Mouse (Mus musculus): ENCODE results near the gene Cald1. TPM values are rescaled to one million over a fixed set of nuclear protein-coding genes. Genes with fewer than 3 reads are reported as not detected.

The Cald1 gene
- polyA plus RNA-seq, 1 experiment from 2014 or later: 368 TPM

GRCm38 (mm10) chr6:34731007-34731406, 132.7 kb downstream of the Cald1 start:
- WGBS: 72% methylated on average over 6 of the region's 6 CpGs
- no peaks in the 10 kb centered on the region for H3K9me3 ChIP-seq (ENCODE audit: control insufficient read depth, low read depth, low read length)
- H3K36me3 ChIP-seq (ENCODE audit: control insufficient read depth, insufficient read depth, low read length): no peaks in the 10 kb centered on the region
- no peak overlapping the region for H3K4me3 ChIP-seq (ENCODE audit: low read depth, low read length)
- ATAC-seq (ENCODE audit: insufficient number of reproducible peaks, insufficient read depth, low FRiP score, low read depth): no peak
- no peak overlapping the region for H3K4me2 ChIP-seq (replicated peaks; ENCODE audit: low read depth, low read length)
- no peak overlapping the region for H3K27ac ChIP-seq (ENCODE audit: low read length)
- no peaks in the 10 kb centered on the region for H3K27me3 ChIP-seq (ENCODE audit: control insufficient read depth, insufficient read depth, low read length)
- H3K9ac ChIP-seq (replicated peaks; ENCODE audit: low read depth, low read length): no peak overlapping the region
- H3K4me1 ChIP-seq (ENCODE audit: control insufficient read depth, insufficient read depth, low read length): peaks cover 33% of the 10 kb centered on the region

- WGBS: 55% methylated on average over 9 of the region's 9 CpGs
- Histone ChIP-seq H3K27me3 (ENCODE audit: control insufficient read depth, insufficient read depth, low read length) (no peaks in the 10 kb centered on the region), H3K4me2 (replicated peaks; ENCODE audit: low read depth, low read length) (no peak overlapping the region), H3K36me3 (ENCODE audit: control insufficient read depth, insufficient read depth, low read length) (no peaks in the 10 kb centered on the region), H3K4me3 (ENCODE audit: low read depth, low read length) (no peak overlapping the region), H3K27ac (ENCODE audit: low read length) (no peak overlapping the region), H3K9ac (replicated peaks; ENCODE audit: low read depth, low read length) (no peak overlapping the region), H3K9me3 (ENCODE audit: control insufficient read depth, low read depth, low read length) (no peaks in the 10 kb centered on the region), H3K4me1 (ENCODE audit: control insufficient read depth, insufficient read depth, low read length) (peaks cover 29% of the 10 kb centered on the region; the same call in 1 of the 2 replicates)
- ATAC-seq (ENCODE audit: insufficient number of reproducible peaks, insufficient read depth, low FRiP score, low read depth): no peak
Observed at GRCm38 (mm10) chr6:34731529-34731928, 133.2 kb downstream of the Cald1 start.

- H3K27me3 ChIP-seq (ENCODE audit: control insufficient read depth, insufficient read depth, low read length): no peaks in the 10 kb centered on the region
- ATAC-seq (ENCODE audit: insufficient number of reproducible peaks, insufficient read depth, low FRiP score, low read depth): no peak
Observed at GRCm38 (mm10) chr6:34734940-34735695, 136.8 kb downstream of the Cald1 start.

GRCm38 (mm10) chr6:34736934-34737333, 138.6 kb downstream of the Cald1 start:
- no peak for ATAC-seq (ENCODE audit: insufficient number of reproducible peaks, insufficient read depth, low FRiP score, low read depth)
- Histone ChIP-seq H3K36me3 (ENCODE audit: control insufficient read depth, insufficient read depth, low read length) (0 out of 2 replicates have a peak, but pooled peaks cover 3% of the 10 kb centered on the region), H3K4me3 (ENCODE audit: low read depth, low read length) (no peak overlapping the region), H3K9ac (replicated peaks; ENCODE audit: low read depth, low read length) (no peak overlapping the region), H3K27me3 (ENCODE audit: control insufficient read depth, insufficient read depth, low read length) (no peaks in the 10 kb centered on the region), H3K9me3 (ENCODE audit: control insufficient read depth, low read depth, low read length) (no peaks in the 10 kb centered on the region), H3K4me2 (replicated peaks; ENCODE audit: low read depth, low read length) (no peak overlapping the region), H3K4me1 (ENCODE audit: control insufficient read depth, insufficient read depth, low read length) (no peaks in the 10 kb centered on the region), H3K27ac (ENCODE audit: low read length) (no peak overlapping the region)
- 56% methylated on average over 2 of the region's 2 CpGs for WGBS

More at GRCm38 (mm10) chr6:34734940-34735695, 136.8 kb downstream of the Cald1 start:
- WGBS: 75% methylated on average over 13 of the region's 13 CpGs
- Histone ChIP-seq H3K36me3 (ENCODE audit: control insufficient read depth, insufficient read depth, low read length) (no peaks in the 10 kb centered on the region), H3K4me2 (replicated peaks; ENCODE audit: low read depth, low read length) (no peak overlapping the region), H3K4me3 (ENCODE audit: low read depth, low read length) (no peak overlapping the region), H3K9ac (replicated peaks; ENCODE audit: low read depth, low read length) (no peak overlapping the region), H3K27ac (ENCODE audit: low read length) (no peak overlapping the region), H3K9me3 (ENCODE audit: control insufficient read depth, low read depth, low read length) (no peaks in the 10 kb centered on the region), H3K4me1 (ENCODE audit: control insufficient read depth, insufficient read depth, low read length) (peaks cover 14% of the 10 kb centered on the region; the same call in 1 of the 2 replicates)

- Histone ChIP-seq H3K27me3 (ENCODE audit: control insufficient read depth, insufficient read depth, low read length) (no peaks in the 10 kb centered on the region), H3K36me3 (ENCODE audit: control insufficient read depth, insufficient read depth, low read length) (peaks cover 16% of the 10 kb centered on the region), H3K27ac (ENCODE audit: low read length) (no peak overlapping the region), H3K4me3 (ENCODE audit: low read depth, low read length) (no peak overlapping the region), H3K9ac (replicated peaks; ENCODE audit: low read depth, low read length) (no peak overlapping the region), H3K4me1 (ENCODE audit: control insufficient read depth, insufficient read depth, low read length) (no peaks in the 10 kb centered on the region), H3K9me3 (ENCODE audit: control insufficient read depth, low read depth, low read length) (no peaks in the 10 kb centered on the region), H3K4me2 (replicated peaks; ENCODE audit: low read depth, low read length) (no peak overlapping the region)
- 55% methylated on average over 4 of the region's 4 CpGs for WGBS
- ATAC-seq (ENCODE audit: insufficient number of reproducible peaks, insufficient read depth, low FRiP score, low read depth): no peak
Observed at GRCm38 (mm10) chr6:34743946-34744345, 145.6 kb downstream of the Cald1 start.

- Histone ChIP-seq H3K9ac (replicated peaks; ENCODE audit: low read depth, low read length) (no peak overlapping the region), H3K27ac (ENCODE audit: low read length) (no peak overlapping the region), H3K4me2 (replicated peaks; ENCODE audit: low read depth, low read length) (no peak overlapping the region), H3K36me3 (ENCODE audit: control insufficient read depth, insufficient read depth, low read length) (peaks cover 16% of the 10 kb centered on the region), H3K9me3 (ENCODE audit: control insufficient read depth, low read depth, low read length) (no peaks in the 10 kb centered on the region), H3K4me3 (ENCODE audit: low read depth, low read length) (no peak overlapping the region), H3K4me1 (ENCODE audit: control insufficient read depth, insufficient read depth, low read length) (0 out of 2 replicates have a peak, but pooled peaks cover 3% of the 10 kb centered on the region), H3K27me3 (ENCODE audit: control insufficient read depth, insufficient read depth, low read length) (no peaks in the 10 kb centered on the region)
- no peak for ATAC-seq (ENCODE audit: insufficient number of reproducible peaks, insufficient read depth, low FRiP score, low read depth)
- 72% methylated on average over 6 of the region's 6 CpGs for WGBS
Observed at GRCm38 (mm10) chr6:34747846-34748245, 149.5 kb downstream of the Cald1 start.

- WGBS: 88% methylated on average over 11 of the region's 11 CpGs
- H3K4me1 ChIP-seq (ENCODE audit: control insufficient read depth, insufficient read depth, low read length): 0 out of 2 replicates have a peak, but pooled peaks cover 3% of the 10 kb centered on the region
- H3K4me3 ChIP-seq (ENCODE audit: low read depth, low read length): no peak overlapping the region
- H3K4me2 ChIP-seq (replicated peaks; ENCODE audit: low read depth, low read length): no peak overlapping the region
- no peaks in the 10 kb centered on the region for H3K9me3 ChIP-seq (ENCODE audit: control insufficient read depth, low read depth, low read length)
- no peak overlapping the region for H3K27ac ChIP-seq (ENCODE audit: low read length)
- peaks cover 16% of the 10 kb centered on the region for H3K36me3 ChIP-seq (ENCODE audit: control insufficient read depth, insufficient read depth, low read length)
- no peaks in the 10 kb centered on the region for H3K27me3 ChIP-seq (ENCODE audit: control insufficient read depth, insufficient read depth, low read length)
- no peak for ATAC-seq (ENCODE audit: insufficient number of reproducible peaks, insufficient read depth, low FRiP score, low read depth)
- H3K9ac ChIP-seq (replicated peaks; ENCODE audit: low read depth, low read length): no peak overlapping the region
Observed at GRCm38 (mm10) chr6:34748566-34748965, 150.3 kb downstream of the Cald1 start.

GRCm38 (mm10) chr6:34749526-34749925, 151.2 kb downstream of the Cald1 start:
- H3K27ac ChIP-seq (ENCODE audit: low read length): no peak overlapping the region
- no peaks in the 10 kb centered on the region for H3K9me3 ChIP-seq (ENCODE audit: control insufficient read depth, low read depth, low read length)
- H3K9ac ChIP-seq (replicated peaks; ENCODE audit: low read depth, low read length): no peak overlapping the region
- ATAC-seq (ENCODE audit: insufficient number of reproducible peaks, insufficient read depth, low FRiP score, low read depth): no peak
- peaks cover 16% of the 10 kb centered on the region for H3K36me3 ChIP-seq (ENCODE audit: control insufficient read depth, insufficient read depth, low read length)
- 0 out of 2 replicates have a peak, but pooled peaks cover 3% of the 10 kb centered on the region for H3K4me1 ChIP-seq (ENCODE audit: control insufficient read depth, insufficient read depth, low read length)
- no peak overlapping the region for H3K4me2 ChIP-seq (replicated peaks; ENCODE audit: low read depth, low read length)
- H3K4me3 ChIP-seq (ENCODE audit: low read depth, low read length): no peak overlapping the region
- 73% methylated on average over 6 of the region's 6 CpGs for WGBS
- H3K27me3 ChIP-seq (ENCODE audit: control insufficient read depth, insufficient read depth, low read length): no peaks in the 10 kb centered on the region
